Mouse (Mus musculus): ENCODE measurements around the gene Cbln3. TPM values are rescaled to one million over a fixed set of nuclear protein-coding genes. Genes with fewer than 3 reads are reported as not detected.
A peak's percentile ranks its signal among the peaks of the same experiment; 100 is the strongest.

Gene Cbln3
- polyA plus RNA-seq, 1 experiment from 2014 or later = 0.26 TPM

DNA sequence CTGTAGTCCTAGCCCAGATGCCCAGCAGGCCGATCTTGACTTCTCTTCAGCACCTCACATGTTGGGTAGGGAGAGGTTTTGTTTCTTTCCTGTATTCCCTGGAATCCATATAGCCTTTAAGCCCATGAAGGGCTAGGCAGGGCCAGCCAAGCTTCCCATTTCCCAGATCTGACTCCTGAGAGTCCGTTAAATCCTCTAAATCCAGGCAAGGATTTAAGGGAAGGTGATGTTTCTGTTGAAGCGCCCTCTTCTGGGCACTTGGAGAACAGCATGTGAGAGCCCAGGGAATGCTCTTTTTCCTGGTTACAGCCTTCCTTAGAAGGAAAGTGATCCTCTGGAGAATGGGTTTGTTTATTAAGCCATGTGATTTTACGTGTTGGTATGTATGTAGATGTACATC lies 17.2 kb downstream of the Cbln3 start:
- WGBS = 31% methylated on average over 4 of the region's 4 CpGs
- no peaks in the 10 kb centered on the region for H3K27me3 ChIP-seq (replicated peaks; ENCODE audit: insufficient read depth, low read length)
- ATAC-seq = no peak
- peaks cover 22% of the 10 kb centered on the region for H3K36me3 ChIP-seq (ENCODE audit: insufficient read depth, low read length)
- no peak overlapping the region for H3K27ac ChIP-seq (ENCODE audit: low read length)
- H3K4me2 ChIP-seq (replicated peaks; ENCODE audit: low read depth, low read length) = no peak overlapping the region
- H3K4me3 ChIP-seq (ENCODE audit: low read depth, low read length) = no peak overlapping the region
- no peak overlapping the region for H3K9ac ChIP-seq (replicated peaks; ENCODE audit: low read depth)
- peak; percentile 77 for DNase-seq (ENCODE audit: low spot score)
- H3K4me1 ChIP-seq (ENCODE audit: insufficient read depth, low read depth, low read length) = no peaks in the 10 kb centered on the region
- no peaks in the 10 kb centered on the region for H3K9me3 ChIP-seq (ENCODE audit: low read length)
- peak; percentile 90 for TF ChIP-seq CTCF (IDR thresholded peaks at IDR 0.05)
- TF ChIP-seq EP300 (IDR thresholded peaks at IDR 0.05) = no peak

GRCm38 (mm10) chr14:55863773-55864172 lies 20.4 kb downstream of the Cbln3 start:
- no peak overlapping the region for H3K27ac ChIP-seq (ENCODE audit: low read length)
- peak; percentile 87 for DNase-seq (ENCODE audit: low spot score)

DNA sequence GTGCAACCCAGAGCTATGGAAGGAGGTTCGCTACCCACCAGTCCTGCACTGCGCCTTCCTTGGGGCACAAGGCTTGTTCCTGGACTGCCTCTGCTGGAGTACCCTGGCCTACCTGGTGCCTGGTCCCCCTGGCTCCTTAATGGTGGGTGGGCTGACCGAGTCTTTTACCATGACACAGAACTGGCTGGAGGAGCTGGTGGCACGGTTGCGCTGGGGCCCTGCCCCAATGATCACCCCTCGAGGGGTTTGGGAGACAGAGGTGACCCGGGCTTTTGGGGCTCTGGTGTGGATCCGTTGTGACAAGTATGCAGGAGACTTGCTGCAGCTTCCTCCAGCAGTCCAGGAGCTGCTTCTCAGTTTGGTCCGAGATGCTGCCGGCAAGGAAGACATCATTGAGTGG lies 21.2 kb downstream of the Cbln3 start:
- Histone ChIP-seq H3K4me1 (ENCODE audit: insufficient read depth, low read depth, low read length) (0 out of 2 replicates have a peak, but pooled peaks cover 3% of the 10 kb centered on the region), H3K9ac (replicated peaks; ENCODE audit: low read depth) (no peak overlapping the region), H3K9me3 (ENCODE audit: low read length) (no peaks in the 10 kb centered on the region), H3K27ac (ENCODE audit: low read length) (no peak overlapping the region), H3K4me2 (replicated peaks; ENCODE audit: low read depth, low read length) (no peak overlapping the region), H3K4me3 (ENCODE audit: low read depth, low read length) (no peak overlapping the region), H3K27me3 (replicated peaks; ENCODE audit: insufficient read depth, low read length) (no peaks in the 10 kb centered on the region), H3K36me3 (ENCODE audit: insufficient read depth, low read length) (no peaks in the 10 kb centered on the region; the same call in none of the 2 replicates)
- DNase-seq (ENCODE audit: low spot score) (no peak), ATAC-seq (no peak)
- WGBS = 88% methylated on average over 10 of the region's 10 CpGs
- TF ChIP-seq CTCF (IDR thresholded peaks at IDR 0.05) (no peak), EP300 (IDR thresholded peaks at IDR 0.05) (no peak)

More at GRCm38 (mm10) chr14:55863773-55864172, 20.4 kb downstream of the Cbln3 start:
- 19% methylated on average over 7 of the region's 7 CpGs for WGBS
- H3K36me3 ChIP-seq (ENCODE audit: insufficient read depth, low read length) = peaks cover 6% of the 10 kb centered on the region
- H3K4me3 ChIP-seq (ENCODE audit: low read depth, low read length) = no peak overlapping the region
- H3K4me2 ChIP-seq (replicated peaks; ENCODE audit: low read depth, low read length) = no peak overlapping the region
- H3K27me3 ChIP-seq (replicated peaks; ENCODE audit: insufficient read depth, low read length) = no peaks in the 10 kb centered on the region
- H3K4me1 ChIP-seq (ENCODE audit: insufficient read depth, low read depth, low read length) = 0 out of 2 replicates have a peak, but pooled peaks cover 3% of the 10 kb centered on the region
- ATAC-seq = peak; percentile 85
- no peak for TF ChIP-seq EP300 (IDR thresholded peaks at IDR 0.05)
- peak; percentile 97 for TF ChIP-seq CTCF (IDR thresholded peaks at IDR 0.05)
- no peaks in the 10 kb centered on the region for H3K9me3 ChIP-seq (ENCODE audit: low read length)
- no peak overlapping the region for H3K9ac ChIP-seq (replicated peaks; ENCODE audit: low read depth)

DNA sequence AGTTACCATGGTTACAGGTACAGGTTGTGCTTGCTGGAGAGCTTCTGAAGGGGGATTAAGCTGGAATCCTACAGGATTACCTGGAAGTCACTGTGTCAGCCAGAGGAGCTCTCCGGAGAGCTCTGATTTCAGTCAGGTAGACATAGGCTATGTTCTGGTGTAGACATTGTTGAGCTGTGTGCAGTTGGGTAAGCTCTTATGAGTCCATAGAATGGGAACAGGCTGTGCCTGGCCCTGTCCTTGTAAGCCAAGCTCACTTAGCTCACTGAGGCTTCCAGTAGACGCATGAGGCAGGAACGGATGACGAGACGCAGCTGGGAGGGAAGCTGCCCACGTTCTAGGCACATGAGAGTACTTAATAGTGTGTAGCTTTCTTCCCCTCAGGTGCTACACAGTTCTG lies 22.0 kb downstream of the Cbln3 start:
- DNase-seq (ENCODE audit: low spot score) (peak; percentile 23), ATAC-seq (peak; percentile 32; the same call in 1 of the 2 replicates)
- Histone ChIP-seq H3K27me3 (replicated peaks; ENCODE audit: insufficient read depth, low read length) (no peaks in the 10 kb centered on the region), H3K9ac (replicated peaks; ENCODE audit: low read depth) (no peak overlapping the region), H3K9me3 (ENCODE audit: low read length) (no peaks in the 10 kb centered on the region), H3K4me2 (replicated peaks; ENCODE audit: low read depth, low read length) (no peak overlapping the region), H3K4me1 (ENCODE audit: insufficient read depth, low read depth, low read length) (peaks cover 3% of the 10 kb centered on the region; the same call in 1 of the 2 replicates), H3K36me3 (ENCODE audit: insufficient read depth, low read length) (no peaks in the 10 kb centered on the region; the same call in none of the 2 replicates), H3K4me3 (ENCODE audit: low read depth, low read length) (no peak overlapping the region), H3K27ac (ENCODE audit: low read length) (no peak overlapping the region)
- TF ChIP-seq CTCF (IDR thresholded peaks at IDR 0.05) (no peak), EP300 (IDR thresholded peaks at IDR 0.05) (no peak)
- 49% methylated on average over 6 of the region's 6 CpGs for WGBS

- 25% methylated on average over 4 of the region's 4 CpGs for WGBS
- DNase-seq (ENCODE audit: low spot score) = peak; percentile 43
- no peaks in the 10 kb centered on the region for H3K36me3 ChIP-seq (ENCODE audit: insufficient read depth, low read length)
- no peaks in the 10 kb centered on the region for H3K27me3 ChIP-seq (replicated peaks; ENCODE audit: insufficient read depth, low read length)
- ATAC-seq = no peak
- H3K4me3 ChIP-seq (ENCODE audit: low read depth, low read length) = no peak overlapping the region
- H3K4me2 ChIP-seq (replicated peaks; ENCODE audit: low read depth, low read length) = peak overlapping the region; percentile 25
- no peaks in the 10 kb centered on the region for H3K9me3 ChIP-seq (ENCODE audit: low read length)
- H3K9ac ChIP-seq (replicated peaks; ENCODE audit: low read depth) = no peak overlapping the region
- TF ChIP-seq CTCF (IDR thresholded peaks at IDR 0.05) = no peak
- TF ChIP-seq EP300 (IDR thresholded peaks at IDR 0.05) = no peak
- peak overlapping the region; percentile 35 for H3K27ac ChIP-seq (ENCODE audit: low read length)
- peaks cover 25% of the 10 kb centered on the region for H3K4me1 ChIP-seq (ENCODE audit: insufficient read depth, low read depth, low read length)
Observed at GRCm38 (mm10) chr14:55857588-55857987, 26.6 kb downstream of the Cbln3 start.

- Histone ChIP-seq H3K9me3 (ENCODE audit: low read length) (no peaks in the 10 kb centered on the region), H3K27me3 (replicated peaks; ENCODE audit: insufficient read depth, low read length) (no peaks in the 10 kb centered on the region), H3K4me2 (replicated peaks; ENCODE audit: low read depth, low read length) (peak overlapping the region; percentile 79), H3K4me3 (ENCODE audit: low read depth, low read length) (peak overlapping the region; percentile 50), H3K9ac (replicated peaks; ENCODE audit: low read depth) (peak overlapping the region; percentile 56), H3K36me3 (ENCODE audit: insufficient read depth, low read length) (no peaks in the 10 kb centered on the region), H3K27ac (ENCODE audit: low read length) (peak overlapping the region; percentile 90), H3K4me1 (ENCODE audit: insufficient read depth, low read depth, low read length) (peaks cover 25% of the 10 kb centered on the region)
- TF ChIP-seq EP300 (IDR thresholded peaks at IDR 0.05) = no peak; the same call in 1 of the 2 replicates
- no peak for TF ChIP-seq CTCF (IDR thresholded peaks at IDR 0.05)
- DNase-seq (ENCODE audit: low spot score) (peak; percentile 64), ATAC-seq (peak; percentile 10; the same call in 1 of the 2 replicates)
- 2% methylated on average over 4 of the region's 4 CpGs for WGBS
Observed at GRCm38 (mm10) chr14:55855101-55855561, 29.1 kb downstream of the Cbln3 start.
